Mouse (Mus musculus) lung, adult 2 months (tissue): ENCODE data around the gene Eme1.

Experiments used
- CTCF ChIP-seq: fragments of 200-500 bp; IDR thresholded peaks from 2 replicates; pipeline ENCODE4 v1.5.1; 2011; ENCODE audit warnings: mild to moderate bottlenecking, low read length, control low read depth; ENCODE audit not compliant: insufficient read depth
- POLR2A ChIP-seq: fragments of 200-500 bp; IDR thresholded peaks from 2 replicates; pipeline ENCODE4 v1.6.1; 2011; ENCODE audit warnings: low read depth, mild to moderate bottlenecking, control low read depth, low read length, borderline replicate concordance; ENCODE audit errors: extremely low read depth

DNA sequence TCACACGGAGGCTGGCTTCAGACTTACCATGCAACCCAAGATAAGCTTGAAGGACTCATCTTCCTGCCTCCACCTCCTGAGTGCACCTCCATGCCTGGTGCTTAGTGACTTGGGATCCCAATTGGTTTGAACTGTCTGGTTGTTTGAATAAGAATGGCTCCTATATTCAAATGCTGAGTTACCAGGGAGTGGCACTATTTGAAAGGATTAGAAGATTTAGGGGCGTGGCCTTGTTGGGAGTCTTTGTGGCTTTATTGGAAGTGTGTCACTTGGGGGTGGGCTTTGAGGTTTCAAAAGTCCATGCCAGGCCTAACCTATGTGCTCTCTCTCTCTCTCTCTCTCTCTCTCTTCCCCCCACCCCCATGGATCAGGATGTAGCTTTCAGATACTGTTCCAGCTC lies 36.1 kb downstream of the Eme1 start:
- TF ChIP-seq CTCF (no peak), POLR2A (no peak)
